Mouse (Mus musculus) hindbrain, embryonic 11.5 days (tissue): ENCODE measurements at regions not wholly inside any gene's neighbourhood (a gene's known extent, or its start where the extent isn't known, plus 50 kb on each side); places are given as distances from the start of the nearest gene placed in this dataset.
"Not testable (repeated sequence)": the region's sequence is repeated elsewhere in the genome, so short reads cannot be mapped to it uniquely, and the experiment has no call there.

ENCODE experiments used
- ATAC-seq: fragments of 200-750 bp; cut with Nextera tagmentation; 2 replicates; pipeline ENCODE4 v1.8.0; 2017; ENCODE audit warnings: mild to moderate bottlenecking, moderate TSS enrichment, moderate library complexity; ENCODE audit not compliant: low FRiP score
- DNase-seq: peaks from one replicate; pipeline ENCODE4 v3.0.0-alpha.2; 2015; ENCODE audit warnings: low spot score
- H3K27ac ChIP-seq: fragments of 300-500 bp; sonication (generic); 2 replicates; pipeline ENCODE4 v1.5.1; 2014; ENCODE audit warnings: mild to moderate bottlenecking, low read depth, low read length
- H3K27me3 ChIP-seq: fragments of 300-500 bp; sonication (generic); 2 replicates; pipeline ENCODE4 v1.6.1; 2014; ENCODE audit warnings: mild to moderate bottlenecking, low read length, moderate library complexity, mixed read lengths; ENCODE audit not compliant: control insufficient read depth, insufficient read depth
- H3K36me3 ChIP-seq: fragments of 300-500 bp; sonication (generic); 2 replicates; pipeline ENCODE4 v1.6.1; 2014; ENCODE audit warnings: mild to moderate bottlenecking, low read length, moderate library complexity, mixed read lengths; ENCODE audit not compliant: control insufficient read depth, insufficient read depth
- H3K4me1 ChIP-seq: fragments of 300-500 bp; sonication (generic); replicated peaks from 2 replicates; pipeline ENCODE4 v1.6.1; 2014; ENCODE audit warnings: low read length, mixed read lengths; ENCODE audit not compliant: control insufficient read depth, insufficient read depth
- H3K4me2 ChIP-seq: fragments of 300-500 bp; sonication (generic); replicated peaks from 2 replicates; pipeline ENCODE4 v1.6.1; 2014; ENCODE audit warnings: mild to moderate bottlenecking, low read depth, low read length
- H3K4me3 ChIP-seq: fragments of 300-500 bp; sonication (generic); 2 replicates; pipeline ENCODE4 v1.5.1; 2014; ENCODE audit warnings: low read depth, low read length
- H3K9ac ChIP-seq: fragments of 300-500 bp; sonication (generic); 2 replicates; pipeline ENCODE4 v1.6.1; 2014; ENCODE audit warnings: low read depth, low read length
- H3K9me3 ChIP-seq: fragments of 300-500 bp; sonication (generic); 2 replicates; pipeline ENCODE4 v1.6.1; 2016; ENCODE audit warnings: low read length; ENCODE audit not compliant: control insufficient read depth
- WGBS: fragments of 180-500 bp; shearing (Covaris S2); extraction: QIAGEN DNeasy Blood & Tissue Kit; methylation state at CpG from one replicate; pipeline ENCODE4 v1.1.7; 2014; 5-methylcytosine and 5-hydroxymethylcytosine counted together

GRCm38 (mm10) chr17:82674593-82674992, 540.5 kb upstream of the Pkdcc start:
- H3K4me3 ChIP-seq = no peak overlapping the region
- no peaks in the 10 kb centered on the region for H3K36me3 ChIP-seq
- ATAC-seq = no peak
- no peaks in the 10 kb centered on the region for H3K9me3 ChIP-seq
- 80% methylated on average over 2 of the region's 2 CpGs for WGBS
- no peaks in the 10 kb centered on the region for H3K4me1 ChIP-seq
- no peak overlapping the region for H3K4me2 ChIP-seq
- no peak overlapping the region for H3K27ac ChIP-seq
- H3K27me3 ChIP-seq = no peaks in the 10 kb centered on the region
- DNase-seq = no peak
- H3K9ac ChIP-seq = no peak overlapping the region

GRCm38 (mm10) chr17:82666557-82666956, 548.5 kb upstream of the Pkdcc start:
- not testable (repeated sequence) for H3K27ac ChIP-seq, DNase-seq, H3K27me3 ChIP-seq, H3K9ac ChIP-seq, ATAC-seq, H3K4me3 ChIP-seq, H3K4me2 ChIP-seq, H3K9me3 ChIP-seq, H3K4me1 ChIP-seq, H3K36me3 ChIP-seq
- 83% methylated on average over 1 of the region's 1 CpGs for WGBS

GRCm38 (mm10) chr17:82664352-82664751, 550.7 kb upstream of the Pkdcc start:
- Histone ChIP-seq H3K4me2 (no peak overlapping the region), H3K9me3 (no peaks in the 10 kb centered on the region), H3K27ac (no peak overlapping the region), H3K4me1 (no peaks in the 10 kb centered on the region), H3K4me3 (no peak overlapping the region), H3K27me3 (no peaks in the 10 kb centered on the region), H3K9ac (no peak overlapping the region), H3K36me3 (no peaks in the 10 kb centered on the region)
- no peak for ATAC-seq
- no peak for DNase-seq
- WGBS = 94% methylated on average over 6 of the region's 6 CpGs

GRCm38 (mm10) chr17:82636459-82637189, 578.5 kb upstream of the Pkdcc start:
- H3K9ac ChIP-seq = no peak overlapping the region
- no peak for ATAC-seq
- WGBS = 88% methylated on average over 1 of the region's 1 CpGs

GRCm38 (mm10) chr17:82635849-82636248, 579.2 kb upstream of the Pkdcc start:
- H3K27me3 ChIP-seq = no peaks in the 10 kb centered on the region
- WGBS = 81% methylated on average over 4 of the region's 4 CpGs
- DNase-seq (no peak), ATAC-seq (no peak)
- no peak overlapping the region for H3K4me2 ChIP-seq
- H3K9ac ChIP-seq = no peak overlapping the region
- no peak overlapping the region for H3K27ac ChIP-seq
- H3K36me3 ChIP-seq = no peaks in the 10 kb centered on the region
- H3K9me3 ChIP-seq = no peaks in the 10 kb centered on the region
- H3K4me1 ChIP-seq = no peaks in the 10 kb centered on the region
- no peak overlapping the region for H3K4me3 ChIP-seq

More at GRCm38 (mm10) chr17:82636459-82637189, 578.5 kb upstream of the Pkdcc start:
- Histone ChIP-seq H3K4me3 (no peak overlapping the region), H3K4me1 (no peaks in the 10 kb centered on the region), H3K36me3 (no peaks in the 10 kb centered on the region), H3K27me3 (no peaks in the 10 kb centered on the region), H3K27ac (no peak overlapping the region), H3K4me2 (no peak overlapping the region), H3K9me3 (no peaks in the 10 kb centered on the region)
- no peak for DNase-seq

- Histone ChIP-seq H3K4me1 (no peaks in the 10 kb centered on the region), H3K9ac (no peak overlapping the region), H3K9me3 (no peaks in the 10 kb centered on the region), H3K27me3 (no peaks in the 10 kb centered on the region), H3K27ac (no peak overlapping the region), H3K36me3 (no peaks in the 10 kb centered on the region), H3K4me3 (no peak overlapping the region), H3K4me2 (no peak overlapping the region)
- ATAC-seq (no peak), DNase-seq (no peak)
- WGBS = 89% methylated on average over 3 of the region's 3 CpGs
These were observed 608.4 kb upstream of the Pkdcc start for GRCm38 (mm10) chr17:82606642-82607175.

DNA sequence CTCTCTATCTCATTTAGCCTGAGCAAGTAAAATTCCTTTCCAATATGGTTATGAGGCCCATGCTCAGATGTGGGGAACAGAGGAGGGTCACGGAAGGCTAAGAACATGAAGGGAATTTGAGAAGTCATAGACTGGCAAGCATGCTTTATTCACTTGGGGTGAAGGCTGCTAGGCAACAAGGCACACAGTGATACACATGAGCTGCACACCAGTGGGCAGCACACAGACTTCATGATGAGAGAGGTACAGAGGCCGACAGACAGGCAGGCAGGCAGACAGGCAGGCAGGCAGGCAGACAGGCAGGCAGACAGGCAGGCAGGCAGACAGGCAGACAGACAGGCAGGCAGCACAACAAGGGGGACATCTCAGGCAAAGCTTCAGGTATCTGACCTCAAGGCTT, 631.3 kb upstream of the Pkdcc start:
- Histone ChIP-seq H3K4me3 (no peak overlapping the region), H3K36me3 (no peaks in the 10 kb centered on the region), H3K4me1 (no peaks in the 10 kb centered on the region), H3K4me2 (no peak overlapping the region), H3K27me3 (no peaks in the 10 kb centered on the region), H3K9me3 (no peaks in the 10 kb centered on the region), H3K9ac (no peak overlapping the region), H3K27ac (no peak overlapping the region)
- ATAC-seq (no peak), DNase-seq (no peak)
- 57% methylated on average over 2 of the region's 2 CpGs for WGBS

GRCm38 (mm10) chr17:82533521-82533920, 681.6 kb upstream of the Pkdcc start:
- Histone ChIP-seq H3K27me3 (no peaks in the 10 kb centered on the region), H3K36me3 (no peaks in the 10 kb centered on the region), H3K4me2 (no peak overlapping the region), H3K9me3 (no peaks in the 10 kb centered on the region), H3K27ac (no peak overlapping the region), H3K4me3 (no peak overlapping the region), H3K4me1 (no peaks in the 10 kb centered on the region), H3K9ac (no peak overlapping the region)
- no peak for DNase-seq
- 87% methylated on average over 5 of the region's 5 CpGs for WGBS
- ATAC-seq = no peak

- DNase-seq (no peak), ATAC-seq (no peak)
- no peak overlapping the region for H3K4me3 ChIP-seq
- H3K4me1 ChIP-seq = no peaks in the 10 kb centered on the region
- H3K27me3 ChIP-seq = no peaks in the 10 kb centered on the region
- H3K4me2 ChIP-seq = no peak overlapping the region
- no peaks in the 10 kb centered on the region for H3K36me3 ChIP-seq
- no peaks in the 10 kb centered on the region for H3K9me3 ChIP-seq
- no peak overlapping the region for H3K27ac ChIP-seq
- H3K9ac ChIP-seq = no peak overlapping the region
These were observed 697.0 kb upstream of the Pkdcc start for GRCm38 (mm10) chr17:82518129-82518528.
